Mouse (Mus musculus) liver, embryonic 11.5 days (tissue): ENCODE results near the gene Ecpas. TPM values are rescaled to one million over a fixed set of nuclear protein-coding genes. Genes with fewer than 3 reads are reported as not detected.

Source experiments
- ATAC-seq: fragments of 200-750 bp; cut with Nextera tagmentation; replicated peaks from 2 replicates; pipeline ENCODE4 v1.8.0; 2017; ENCODE audit warnings: moderate number of reproducible peaks, mild to moderate bottlenecking, moderate TSS enrichment, moderate library complexity; ENCODE audit not compliant: low FRiP score
- DNase-seq: peaks from one replicate; pipeline ENCODE4 v3.0.0-alpha.2; 2017; ENCODE audit warnings: low spot score
- H3K27ac ChIP-seq: fragments of 300-500 bp; sonication (generic); 2 replicates; pipeline ENCODE4 v1.5.1; 2014; ENCODE audit warnings: mild to moderate bottlenecking, low read depth, low read length, control low read depth
- H3K27me3 ChIP-seq: fragments of 300-500 bp; sonication (generic); replicated peaks from 2 replicates; pipeline ENCODE4 v1.6.1; 2014; ENCODE audit warnings: low read length, mixed read lengths; ENCODE audit not compliant: control insufficient read depth, insufficient read depth
- H3K36me3 ChIP-seq: fragments of 300-500 bp; sonication (generic); 2 replicates; pipeline ENCODE4 v1.6.1; 2014; ENCODE audit warnings: mild to moderate bottlenecking, low read length, moderate library complexity, mixed read lengths; ENCODE audit not compliant: control insufficient read depth, insufficient read depth
- H3K4me1 ChIP-seq: fragments of 300-500 bp; sonication (generic); replicated peaks from 2 replicates; pipeline ENCODE4 v1.6.1; 2014; ENCODE audit warnings: low read length, mixed read lengths; ENCODE audit not compliant: control insufficient read depth, insufficient read depth
- H3K4me2 ChIP-seq: fragments of 300-500 bp; sonication (generic); 2 replicates; pipeline ENCODE4 v1.6.1; 2014; ENCODE audit warnings: mild to moderate bottlenecking, control low read depth, moderate library complexity
- H3K4me3 ChIP-seq: fragments of 300-500 bp; sonication (generic); 2 replicates; pipeline ENCODE4 v1.5.1; 2014; ENCODE audit warnings: low read depth, low read length, control low read depth
- H3K9ac ChIP-seq: fragments of 300-500 bp; sonication (generic); 2 replicates; pipeline ENCODE4 v1.6.1; 2014; ENCODE audit warnings: low read depth, low read length, control low read depth
- H3K9me3 ChIP-seq: fragments of 300-500 bp; sonication (generic); 2 replicates; pipeline ENCODE4 v1.6.1; 2016; ENCODE audit warnings: low read length, inconsistent platforms, mixed read lengths; ENCODE audit not compliant: control insufficient read depth
- WGBS: fragments of 180-500 bp; shearing (Covaris S2); extraction: QIAGEN DNeasy Blood & Tissue Kit; methylation state at CpG from one replicate; pipeline ENCODE4 v1.1.7; 2014; 5-methylcytosine and 5-hydroxymethylcytosine counted together
- polyA plus RNA-seq: library from polyadenylated mRNA; unstranded; fragments of >200 nt; fragmentation: Nextera tagmentation; extraction: Ambion mirVana; gene quantifications from 2 replicates; pipeline ENCODE4 v1.2.1, GENCODE M21; 2014

Ecpas gene
- polyA plus RNA-seq, 1 experiment from 2014 or later = 44.8 TPM

- DNase-seq = peak; percentile 4
- Histone ChIP-seq H3K27ac (no peak overlapping the region), H3K27me3 (peaks cover 13% of the 10 kb centered on the region), H3K9ac (no peak overlapping the region), H3K4me2 (no peak overlapping the region), H3K4me1 (no peaks in the 10 kb centered on the region), H3K9me3 (no peaks in the 10 kb centered on the region), H3K36me3 (no peaks in the 10 kb centered on the region), H3K4me3 (no peak overlapping the region)
- ATAC-seq = no peak
Observed at GRCm38 (mm10) chr4:58941638-58942037, 29.1 kb upstream of the Ecpas start.

- ATAC-seq (no peak), DNase-seq (no peak)
- 79% methylated on average over 3 of the region's 3 CpGs for WGBS
- no peak overlapping the region for H3K9ac ChIP-seq
- no peak overlapping the region for H3K4me2 ChIP-seq
- H3K27me3 ChIP-seq = no peaks in the 10 kb centered on the region
- H3K27ac ChIP-seq = no peak overlapping the region
- no peaks in the 10 kb centered on the region for H3K9me3 ChIP-seq
- no peak overlapping the region for H3K4me3 ChIP-seq
- H3K36me3 ChIP-seq = no peaks in the 10 kb centered on the region
- H3K4me1 ChIP-seq = no peaks in the 10 kb centered on the region
Observed at GRCm38 (mm10) chr4:58935846-58936245, 23.3 kb upstream of the Ecpas start.

- peak; percentile 80 for ATAC-seq
- H3K4me2 ChIP-seq = peak overlapping the region; percentile 38; the same call in 1 of the 2 replicates
Observed at GRCm38 (mm10) chr4:58934746-58935476, 22.4 kb upstream of the Ecpas start.

GRCm38 (mm10) chr4:58934308-58934707, 21.8 kb upstream of the Ecpas start:
- no peak overlapping the region for H3K4me3 ChIP-seq
- no peak for ATAC-seq
- no peak overlapping the region for H3K4me2 ChIP-seq
- H3K9ac ChIP-seq = no peak overlapping the region
- no peaks in the 10 kb centered on the region for H3K4me1 ChIP-seq
- no peaks in the 10 kb centered on the region for H3K36me3 ChIP-seq
- no peaks in the 10 kb centered on the region for H3K27me3 ChIP-seq
- no peak overlapping the region for H3K27ac ChIP-seq
- DNase-seq = no peak
- no peaks in the 10 kb centered on the region for H3K9me3 ChIP-seq
- 71% methylated on average over 4 of the region's 4 CpGs for WGBS

More at GRCm38 (mm10) chr4:58934746-58935476, 22.4 kb upstream of the Ecpas start:
- H3K4me3 ChIP-seq = no peak overlapping the region
- peak; percentile 29 for DNase-seq
- H3K36me3 ChIP-seq = no peaks in the 10 kb centered on the region
- no peaks in the 10 kb centered on the region for H3K4me1 ChIP-seq
- 40% methylated on average over 15 of the region's 15 CpGs for WGBS
- H3K9me3 ChIP-seq = no peaks in the 10 kb centered on the region
- H3K9ac ChIP-seq = no peak overlapping the region
- no peak overlapping the region for H3K27ac ChIP-seq
- no peaks in the 10 kb centered on the region for H3K27me3 ChIP-seq

GRCm38 (mm10) chr4:58932541-58932940, 20.0 kb upstream of the Ecpas start:
- H3K4me3 ChIP-seq = no peak overlapping the region
- ATAC-seq = no peak
- H3K9ac ChIP-seq = no peak overlapping the region
- no peaks in the 10 kb centered on the region for H3K36me3 ChIP-seq
- H3K4me1 ChIP-seq = no peaks in the 10 kb centered on the region
- H3K27ac ChIP-seq = no peak overlapping the region
- no peak overlapping the region for H3K4me2 ChIP-seq
- no peak for DNase-seq
- WGBS = 76% methylated on average over 6 of the region's 6 CpGs
- no peaks in the 10 kb centered on the region; the same call in 1 of the 2 replicates for H3K9me3 ChIP-seq
- H3K27me3 ChIP-seq = no peaks in the 10 kb centered on the region

GRCm38 (mm10) chr4:58927661-58928060, 15.1 kb upstream of the Ecpas start:
- 62% methylated on average over 3 of the region's 3 CpGs for WGBS
- Histone ChIP-seq H3K27ac (no peak overlapping the region), H3K9ac (no peak overlapping the region), H3K27me3 (no peaks in the 10 kb centered on the region; the same call in 1 of the 2 replicates), H3K4me2 (no peak overlapping the region), H3K9me3 (no peaks in the 10 kb centered on the region; the same call in 1 of the 2 replicates), H3K4me1 (no peaks in the 10 kb centered on the region), H3K36me3 (no peaks in the 10 kb centered on the region), H3K4me3 (no peak overlapping the region)
- DNase-seq = no peak
- no peak for ATAC-seq

- no peaks in the 10 kb centered on the region for H3K36me3 ChIP-seq
- H3K9ac ChIP-seq = no peak overlapping the region
- DNase-seq = no peak
- no peaks in the 10 kb centered on the region; the same call in 1 of the 2 replicates for H3K9me3 ChIP-seq
- no peak overlapping the region for H3K4me3 ChIP-seq
- H3K27ac ChIP-seq = no peak overlapping the region
- WGBS = 29% methylated on average over 2 of the region's 2 CpGs
- no peak for ATAC-seq
- H3K27me3 ChIP-seq = no peaks in the 10 kb centered on the region; the same call in 1 of the 2 replicates
- no peaks in the 10 kb centered on the region for H3K4me1 ChIP-seq
- H3K4me2 ChIP-seq = no peak overlapping the region
Observed at GRCm38 (mm10) chr4:58926120-58926519, 13.6 kb upstream of the Ecpas start.

- H3K36me3 ChIP-seq = no peaks in the 10 kb centered on the region
- H3K27me3 ChIP-seq = no peaks in the 10 kb centered on the region; the same call in 1 of the 2 replicates
- H3K4me1 ChIP-seq = no peaks in the 10 kb centered on the region
- no peak overlapping the region for H3K9ac ChIP-seq
- H3K27ac ChIP-seq = no peak overlapping the region
- H3K4me2 ChIP-seq = no peak overlapping the region
- ATAC-seq = no peak
- no peak for DNase-seq
- no peak overlapping the region for H3K4me3 ChIP-seq
- 25% methylated on average over 5 of the region's 5 CpGs for WGBS
- no peaks in the 10 kb centered on the region; the same call in 1 of the 2 replicates for H3K9me3 ChIP-seq
Observed at GRCm38 (mm10) chr4:58925664-58926063, 13.1 kb upstream of the Ecpas start.

- no peak for DNase-seq
- H3K4me2 ChIP-seq = no peak overlapping the region
- H3K9me3 ChIP-seq = no peaks in the 10 kb centered on the region; the same call in 1 of the 2 replicates
- 55% methylated on average over 2 of the region's 2 CpGs for WGBS
- no peak for ATAC-seq
- H3K9ac ChIP-seq = no peak overlapping the region
- H3K4me1 ChIP-seq = no peaks in the 10 kb centered on the region
- H3K27ac ChIP-seq = no peak overlapping the region
- no peaks in the 10 kb centered on the region for H3K36me3 ChIP-seq
- H3K27me3 ChIP-seq = no peaks in the 10 kb centered on the region; the same call in 1 of the 2 replicates
- H3K4me3 ChIP-seq = no peak overlapping the region
Observed at GRCm38 (mm10) chr4:58923933-58924332, 11.4 kb upstream of the Ecpas start.
